20 mouse cellular contexts compared by ENCODE assay signal in the genomic region with DNA sequence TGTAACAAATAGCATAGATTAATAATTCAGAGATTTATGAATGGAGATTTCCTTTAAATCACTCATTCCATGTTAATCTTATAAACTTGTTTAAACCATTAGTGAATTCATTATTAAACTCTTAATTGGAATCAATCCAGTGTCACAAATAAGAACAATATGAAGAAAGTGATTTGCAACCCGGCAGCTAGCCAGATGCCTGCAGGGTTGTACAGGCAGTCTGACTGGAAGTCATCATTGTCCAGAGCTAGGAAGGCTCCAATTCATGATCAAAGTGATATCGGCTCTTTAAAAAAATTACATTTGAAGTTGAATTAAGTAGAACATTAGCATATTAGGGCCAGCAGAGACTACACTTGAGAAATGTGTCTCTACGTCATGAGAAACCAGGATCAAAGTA.
A peak's percentile ranks its signal among the peaks of the same experiment; 100 is the strongest.
DNase-seq lines count a peak whose midpoint lies in the region; TF ChIP-seq lines count a peak whose summit lies in the region.
"Had no signal": no experiment of that assay in that cellular context is flagged by ENCODE, and none has a peak within 500 bp of the region (broad histone marks: within the 10 kb centered on the region; RNA-seq: fewer than 3 reads in every experiment).

No protein-coding gene starts in this region.

- no peak for TF ChIP-seq POLR2A in brain, embryonic 14.5 days (IDR thresholded peaks at IDR 0.05; ENCODE audit: borderline replicate concordance, extremely low read depth, insufficient read depth, insufficient read length, poor library complexity, severe bottlenecking)

- TF ChIP-seq CTCF in left cerebral cortex, adult 2 months (IDR thresholded peaks at IDR 0.05) = no peak
- TF ChIP-seq CTCF in brain, embryonic 14.5 days (IDR thresholded peaks at IDR 0.05; ENCODE audit: borderline replicate concordance, extremely low read depth, insufficient read depth, insufficient read length) = no peak

- peak; percentile 23 to 57 for DNase-seq in cerebellum, postnatal 25 days
- no peak for DNase-seq in cerebellum, adult 18-20 months
- peak; percentile 51 for DNase-seq in left cerebral cortex, postnatal 4 days
- DNase-seq in left cerebral cortex, adult 2 months (ENCODE audit: extremely low spot score in 1 of 2, low spot score in 2 of 2) = no peak
- peak; percentile 33 for DNase-seq in brain, embryonic 14.5 days (ENCODE audit: low read depth)
- DNase-seq in neural tube, embryonic 10.5 days (ENCODE audit: extremely low spot score, low spot score) = no peak
- DNase-seq: adrenal gland, adult 8-10 months; adrenal gland, postnatal 25 days; cerebellum, adult 9-11 months; embryo, embryonic 11 days; forebrain, postnatal 0 days; gastrocnemius, adult 2 months; gastrocnemius, postnatal 14 days; heart, adult 11 months had no signal

- H3K27ac ChIP-seq in left cerebral cortex, adult 2 months = no peak overlapping the region
- H3K27ac ChIP-seq: embryonic facial prominence, embryonic 10.5 days; embryonic facial prominence, embryonic 13.5 days; forebrain, embryonic 12.5 days; gastrocnemius, adult 2 months; hindbrain, embryonic 12.5 days; hindbrain, embryonic 15.5 days had no signal

- H3K4me3 ChIP-seq in left cerebral cortex, adult 2 months = no peak overlapping the region
- H3K4me3 ChIP-seq: embryonic facial prominence, embryonic 10.5 days; embryonic facial prominence, embryonic 13.5 days; erythroblast, embryonic 14.5 days; forebrain, embryonic 12.5 days; gastrocnemius, adult 2 months; hindbrain, embryonic 12.5 days; hindbrain, embryonic 15.5 days had no signal

- intact Hi-C loops in left cerebral cortex, postnatal 4 days (cut with DNase I) = no loop called here
- intact Hi-C loops in left cerebral cortex, adult 2 months (cut with DNase I) = no loop called here

Comparison
In these comparisons a context has a peak if more than half of its experiments do, and no peak if none do; other contexts are left out.
1. DNase-seq: peak in cerebellum, postnatal 25 days (2 of 2), left cerebral cortex, postnatal 4 days (single experiment) and brain, embryonic 14.5 days (single experiment); none in cerebellum, adult 18-20 months (0 of 2), left cerebral cortex, adult 2 months (0 of 2) and neural tube, embryonic 10.5 days (single experiment).